Mouse (Mus musculus) hindbrain, embryonic 12.5 days (tissue): Measurements from ENCODE around the gene Fam169b. TPM values are rescaled to one million over a fixed set of nuclear protein-coding genes. Genes with fewer than 3 reads are reported as not detected.

Experiments
- ATAC-seq: fragments of 200-750 bp; cut with Nextera tagmentation; 2 replicates; pipeline ENCODE4 v1.8.0; 2017; ENCODE audit warnings: moderate TSS enrichment; ENCODE audit not compliant: low FRiP score
- H3K27ac ChIP-seq: fragments of 300-500 bp; sonication (generic); 2 replicates; pipeline ENCODE4 v1.5.1; 2016; ENCODE audit warnings: mild to moderate bottlenecking
- H3K27me3 ChIP-seq: fragments of 300-500 bp; sonication (generic); 2 replicates; pipeline ENCODE4 v1.6.1; 2016; ENCODE audit warnings: mild to moderate bottlenecking
- H3K36me3 ChIP-seq: fragments of 300-500 bp; sonication (generic); 2 replicates; pipeline ENCODE4 v1.6.1; 2016; ENCODE audit warnings: mild to moderate bottlenecking
- H3K4me1 ChIP-seq: fragments of 300-500 bp; sonication (generic); 2 replicates; pipeline ENCODE4 v1.6.1; 2016
- H3K4me2 ChIP-seq: fragments of 300-500 bp; sonication (generic); replicated peaks from 2 replicates; pipeline ENCODE4 v1.6.1; 2016; ENCODE audit warnings: mild to moderate bottlenecking
- H3K4me3 ChIP-seq: fragments of 300-500 bp; sonication (generic); 2 replicates; pipeline ENCODE4 v1.5.1; 2016; ENCODE audit warnings: mild to moderate bottlenecking
- H3K9ac ChIP-seq: fragments of 300-500 bp; sonication (generic); 2 replicates; pipeline ENCODE4 v1.6.1; 2016; ENCODE audit warnings: mild to moderate bottlenecking, moderate library complexity
- H3K9me3 ChIP-seq: fragments of 300-500 bp; sonication (generic); replicated peaks from 2 replicates; pipeline ENCODE4 v1.6.1; 2016; ENCODE audit warnings: mild to moderate bottlenecking
- WGBS: fragments of 180-500 bp; shearing (Covaris S2); methylation state at CpG from one replicate; pipeline ENCODE4 v1.1.7; 2016; 5-methylcytosine and 5-hydroxymethylcytosine counted together
- polyA plus RNA-seq: library from polyadenylated mRNA; unstranded; fragments of >200 nt; fragmentation: Nextera tagmentation; extraction: Ambion mirVana; gene quantifications from 2 replicates; pipeline ENCODE4 v1.2.1, GENCODE M21; 2016

Fam169b gene
- polyA plus RNA-seq, 1 experiment from 2014 or later: 0.34 TPM

DNA sequence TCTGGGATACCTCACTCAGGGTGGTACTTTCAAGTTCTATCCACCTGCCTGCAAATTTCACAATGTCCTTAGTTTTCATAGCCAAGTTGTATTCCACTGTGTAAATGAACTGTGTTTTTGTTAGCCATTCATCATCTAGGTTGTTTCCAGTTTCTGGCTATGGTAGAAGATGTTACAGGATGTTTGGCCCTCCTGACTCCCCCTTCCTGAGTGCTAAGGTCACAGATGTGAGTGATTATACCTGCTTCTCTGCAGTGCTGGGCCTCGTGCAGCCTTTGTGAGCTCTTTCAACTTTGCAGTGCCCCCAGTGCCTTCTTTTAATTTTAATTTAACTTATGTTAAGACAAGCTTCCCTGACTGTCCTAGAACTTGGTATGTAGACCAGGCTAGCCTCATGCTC lies 18.0 kb downstream of the Fam169b start:
- Histone ChIP-seq H3K36me3 (no peaks in the 10 kb centered on the region), H3K27ac (no peak overlapping the region), H3K9me3 (no peaks in the 10 kb centered on the region), H3K4me1 (no peaks in the 10 kb centered on the region), H3K27me3 (no peaks in the 10 kb centered on the region), H3K9ac (no peak overlapping the region), H3K4me2 (no peak overlapping the region), H3K4me3 (no peak overlapping the region)
- 53% methylated on average over 1 of the region's 1 CpGs for WGBS
- no peak for ATAC-seq

DNA sequence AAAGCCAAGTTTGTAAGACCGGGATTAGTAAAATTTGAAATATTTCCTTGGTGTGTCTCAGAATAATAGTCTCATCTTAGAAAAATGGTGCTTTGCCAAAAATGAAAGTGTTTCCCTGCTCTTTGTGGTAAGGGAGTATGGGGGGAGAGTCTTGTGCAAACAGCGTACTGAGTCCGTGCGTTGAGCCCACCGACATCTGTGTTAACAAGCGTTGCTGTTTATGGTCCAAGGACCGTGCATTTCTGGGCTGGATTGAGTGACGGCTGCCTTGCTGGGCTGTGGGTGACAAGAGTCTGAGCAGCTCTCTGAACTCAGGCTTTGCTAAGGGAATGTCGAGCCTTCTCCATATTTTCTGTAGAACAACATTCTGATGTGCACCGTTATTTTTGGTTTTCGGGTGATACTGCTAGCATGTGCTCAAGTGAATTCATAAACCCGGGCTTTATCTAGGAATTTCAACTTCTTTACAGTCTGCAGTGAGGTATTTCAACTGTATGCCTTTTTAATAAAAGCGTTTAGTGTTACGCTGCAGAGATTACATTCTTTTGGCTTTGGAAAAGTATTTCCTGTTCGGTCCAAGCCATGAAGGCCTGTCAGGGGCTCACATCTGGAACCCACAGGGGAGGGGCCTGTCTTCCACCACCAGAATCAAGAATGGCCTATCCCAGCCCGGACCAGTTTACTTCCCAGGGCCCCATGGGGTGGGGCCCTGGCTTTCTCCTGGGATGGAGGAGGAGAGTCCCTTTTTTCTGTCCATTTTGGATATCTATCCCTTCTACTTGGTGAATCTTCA lies 20.6 kb downstream of the Fam169b start:
- no peak overlapping the region for H3K9ac ChIP-seq
- no peaks in the 10 kb centered on the region for H3K36me3 ChIP-seq
- H3K4me3 ChIP-seq: no peak overlapping the region
- no peaks in the 10 kb centered on the region for H3K9me3 ChIP-seq
- no peaks in the 10 kb centered on the region for H3K27me3 ChIP-seq
- WGBS: 63% methylated on average over 16 of the region's 16 CpGs
- no peak overlapping the region for H3K27ac ChIP-seq
- H3K4me2 ChIP-seq: no peak overlapping the region
- no peak for ATAC-seq
- no peaks in the 10 kb centered on the region for H3K4me1 ChIP-seq

DNA sequence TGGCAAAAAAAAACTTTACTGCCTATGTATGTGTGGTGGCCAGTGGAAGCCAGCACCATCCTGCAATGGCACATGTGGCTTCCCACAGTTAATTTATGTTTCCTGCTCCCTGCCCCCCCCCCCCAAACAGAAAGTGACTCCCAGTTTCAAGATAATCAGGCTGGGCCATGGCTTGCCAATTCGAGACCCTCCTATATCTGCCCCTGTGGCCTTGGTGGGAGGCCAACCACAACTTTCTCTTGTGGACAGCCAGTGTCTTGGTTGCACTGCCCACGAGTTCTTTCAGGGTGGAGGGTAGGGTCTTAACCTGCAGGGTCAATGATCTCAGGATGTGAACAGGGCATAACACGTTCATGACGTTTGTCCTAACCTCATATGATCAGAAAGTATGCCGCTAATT lies 22.8 kb downstream of the Fam169b start:
- no peaks in the 10 kb centered on the region for H3K4me1 ChIP-seq
- 94% methylated on average over 5 of the region's 5 CpGs for WGBS
- H3K4me2 ChIP-seq: no peak overlapping the region

DNA sequence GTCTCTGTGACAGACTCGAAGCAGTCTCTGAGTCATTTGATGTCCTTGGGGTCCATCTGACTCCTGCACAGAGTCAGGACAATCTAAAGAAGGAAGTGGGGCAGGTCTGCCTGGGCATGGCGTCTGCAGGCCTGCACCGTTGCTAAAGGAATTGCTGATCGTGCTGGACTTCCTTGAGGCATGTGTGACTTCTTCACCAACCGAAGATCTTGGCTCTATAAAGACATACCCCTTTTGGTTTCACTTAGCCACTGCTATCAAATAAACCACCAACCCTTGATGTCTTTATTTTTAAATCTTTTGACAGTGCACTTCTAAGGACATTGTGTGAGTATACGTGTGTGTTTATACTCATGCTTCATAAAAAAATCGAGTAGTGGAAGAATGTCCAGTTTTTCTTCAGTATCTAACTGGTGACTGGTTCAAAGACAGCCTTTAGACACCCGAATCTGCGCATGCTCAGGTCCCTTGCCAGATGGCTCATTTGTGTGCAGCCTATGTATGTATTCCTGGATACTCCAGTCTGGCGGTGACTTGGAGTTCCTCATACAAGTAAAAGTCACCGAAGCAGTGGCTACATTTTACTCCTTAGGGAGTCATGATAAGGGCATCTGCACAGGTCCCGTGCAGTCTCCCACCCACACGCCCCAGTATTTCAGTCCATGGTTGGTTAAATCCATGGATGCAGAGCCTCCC lies 24.9 kb downstream of the Fam169b start:
- H3K9me3 ChIP-seq: no peaks in the 10 kb centered on the region
- H3K9ac ChIP-seq: no peak overlapping the region
- 0 out of 2 replicates have a peak, but pooled peaks cover 5% of the 10 kb centered on the region for H3K4me1 ChIP-seq
- 86% methylated on average over 13 of the region's 13 CpGs for WGBS
- no peak overlapping the region for H3K4me3 ChIP-seq
- ATAC-seq: no peak
- H3K27me3 ChIP-seq: no peaks in the 10 kb centered on the region
- H3K36me3 ChIP-seq: no peaks in the 10 kb centered on the region
- H3K4me2 ChIP-seq: no peak overlapping the region
- no peak overlapping the region for H3K27ac ChIP-seq

More for the DNA sequence above, 22.8 kb downstream of the Fam169b start:
- Histone ChIP-seq H3K27ac (no peak overlapping the region), H3K27me3 (no peaks in the 10 kb centered on the region), H3K36me3 (no peaks in the 10 kb centered on the region), H3K9ac (no peak overlapping the region), H3K9me3 (no peaks in the 10 kb centered on the region), H3K4me3 (no peak overlapping the region)
- ATAC-seq: no peak

DNA sequence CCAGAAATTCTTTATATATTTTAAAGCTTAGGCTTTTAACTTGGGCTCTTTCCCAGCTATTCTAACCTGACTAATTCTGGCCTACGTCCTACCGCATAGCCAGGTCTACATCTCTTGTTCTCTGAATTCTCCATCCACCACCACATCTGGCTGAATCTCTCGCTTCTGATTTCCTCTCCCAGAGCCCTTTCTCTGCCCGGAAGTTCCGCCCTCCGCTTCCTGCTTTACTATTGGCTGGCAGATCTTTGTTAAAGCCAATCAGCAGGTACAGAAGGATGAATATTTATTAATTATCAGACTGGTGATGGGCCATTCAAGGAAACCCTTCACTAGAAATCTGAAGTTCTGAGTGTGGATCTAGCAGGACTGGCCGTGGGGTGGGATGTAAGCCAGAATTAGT lies 27.5 kb downstream of the Fam169b start:
- no peaks in the 10 kb centered on the region for H3K36me3 ChIP-seq
- H3K9ac ChIP-seq: no peak overlapping the region
- no peak overlapping the region for H3K4me3 ChIP-seq
- no peaks in the 10 kb centered on the region for H3K9me3 ChIP-seq
- no peak overlapping the region for H3K4me2 ChIP-seq
- ATAC-seq: no peak
- no peaks in the 10 kb centered on the region for H3K27me3 ChIP-seq
- WGBS: 83% methylated on average over 7 of the region's 7 CpGs
- H3K4me1 ChIP-seq: 0 out of 2 replicates have a peak, but pooled peaks cover 5% of the 10 kb centered on the region
- no peak overlapping the region for H3K27ac ChIP-seq

DNA sequence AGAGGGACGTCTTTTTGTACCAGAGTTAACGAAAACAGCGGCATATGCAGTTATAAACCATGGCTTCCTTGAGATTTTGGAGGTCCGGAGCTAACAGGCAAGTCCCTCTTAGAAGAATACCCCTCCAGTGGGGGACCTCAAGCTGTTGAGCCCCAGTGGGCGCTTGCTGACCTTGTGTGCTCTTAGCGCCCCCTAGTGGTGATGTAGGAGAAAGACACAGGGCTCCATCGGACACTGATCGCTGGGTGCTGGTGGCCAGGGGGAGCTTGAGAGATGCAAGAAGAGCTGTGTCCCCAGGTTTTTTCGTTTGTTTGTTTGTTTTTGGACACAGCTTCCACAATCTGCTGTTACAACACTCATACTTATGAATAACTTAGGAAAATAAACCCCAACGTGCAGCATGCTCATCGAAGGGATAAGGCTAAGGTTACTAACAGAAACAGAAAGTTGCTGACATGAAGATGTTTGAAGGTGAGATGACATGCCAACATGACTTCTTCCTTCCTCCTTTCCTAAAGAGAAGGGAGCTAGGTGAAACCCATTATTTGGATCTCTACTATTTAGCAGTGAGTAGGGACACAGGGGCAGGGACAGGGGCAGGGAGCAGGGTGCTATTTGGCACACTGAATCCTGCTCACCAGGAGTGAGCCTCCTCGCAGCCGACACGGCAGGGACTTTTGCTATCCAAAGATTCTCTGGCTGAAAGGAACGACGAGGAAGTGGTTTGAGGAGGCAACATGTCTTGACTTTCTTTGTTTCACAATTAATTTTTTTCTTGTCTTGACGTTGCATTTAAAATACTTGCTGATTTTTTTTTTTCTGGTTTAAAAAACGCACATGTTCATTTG lies 29.2 kb downstream of the Fam169b start:
- Histone ChIP-seq H3K4me1 (0 out of 2 replicates have a peak, but pooled peaks cover 5% of the 10 kb centered on the region), H3K27me3 (no peaks in the 10 kb centered on the region), H3K9me3 (no peaks in the 10 kb centered on the region), H3K27ac (no peak overlapping the region), H3K36me3 (no peaks in the 10 kb centered on the region), H3K4me2 (peak overlapping the region; percentile 11; the same call in 1 of the 2 replicates), H3K9ac (no peak overlapping the region), H3K4me3 (no peak overlapping the region)
- 30% methylated on average over 18 of the region's 18 CpGs for WGBS
- peak; percentile 86 for ATAC-seq

DNA sequence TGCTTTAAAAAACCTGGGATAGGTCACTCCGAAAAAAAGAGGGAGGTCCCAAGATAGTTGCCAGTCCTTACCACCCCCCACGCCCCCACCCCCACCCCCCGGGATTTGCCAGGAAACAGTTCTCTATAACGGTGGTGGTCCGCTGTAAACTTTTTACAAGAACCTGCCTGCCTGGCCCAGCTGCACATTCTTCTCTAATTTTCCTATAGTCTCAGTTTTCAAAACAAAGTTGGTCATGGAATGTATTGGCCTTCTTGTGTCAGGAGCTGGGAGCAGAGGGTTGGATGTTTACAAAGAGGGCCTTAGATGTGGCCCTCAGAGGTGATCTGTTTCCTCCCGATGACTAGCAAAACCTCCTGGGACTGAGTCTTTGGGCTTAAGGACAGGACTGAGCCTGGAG lies 30.0 kb downstream of the Fam169b start:
- H3K27me3 ChIP-seq: no peaks in the 10 kb centered on the region
- ATAC-seq: no peak

DNA sequence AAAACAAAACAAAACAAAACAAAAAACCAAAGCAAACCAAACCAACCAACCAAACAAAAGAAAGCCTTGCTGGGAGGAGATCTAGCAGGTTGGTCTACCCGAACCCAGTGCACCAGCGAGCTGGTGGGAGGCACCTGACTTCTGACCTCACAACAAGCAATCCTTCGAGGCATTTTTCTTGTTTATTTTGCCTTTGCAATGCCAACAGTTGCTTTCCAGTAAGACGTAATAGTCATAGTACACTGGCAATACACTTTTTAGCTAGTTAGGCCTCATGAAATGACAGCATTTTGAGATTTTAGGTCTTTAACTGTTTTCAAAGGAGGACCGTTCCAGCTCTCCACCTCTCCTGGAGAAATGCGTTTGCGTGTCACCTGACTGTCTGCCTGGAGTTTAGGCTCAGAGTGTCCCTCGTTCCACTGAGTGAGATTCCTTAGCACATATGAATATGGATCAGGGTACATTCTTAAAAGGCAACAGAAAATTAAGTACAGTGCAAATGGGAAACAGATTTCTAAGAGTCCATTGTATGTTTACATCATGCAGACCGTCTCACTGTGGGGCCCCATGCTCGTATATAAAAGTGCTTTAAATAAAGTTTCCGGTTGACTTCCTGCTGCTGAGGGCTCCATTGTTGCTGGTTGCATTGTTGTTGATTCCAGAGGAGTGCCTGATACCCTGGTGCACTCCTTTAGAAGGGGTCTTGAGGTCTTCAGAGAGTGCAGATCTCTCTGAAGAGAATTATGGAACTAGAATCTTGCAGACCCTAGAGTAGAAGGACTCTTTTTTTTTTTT lies 32.3 kb downstream of the Fam169b start:
- H3K9ac ChIP-seq: no peak overlapping the region
- 45% methylated on average over 11 of the region's 11 CpGs for WGBS
- no peaks in the 10 kb centered on the region for H3K36me3 ChIP-seq
- no peak overlapping the region for H3K4me3 ChIP-seq
- no peaks in the 10 kb centered on the region for H3K27me3 ChIP-seq
- H3K27ac ChIP-seq: no peak overlapping the region
- ATAC-seq: no peak
- no peaks in the 10 kb centered on the region for H3K9me3 ChIP-seq
- no peak overlapping the region for H3K4me2 ChIP-seq
- 0 out of 2 replicates have a peak, but pooled peaks cover 5% of the 10 kb centered on the region for H3K4me1 ChIP-seq

More for the DNA sequence above, 30.0 kb downstream of the Fam169b start:
- Histone ChIP-seq H3K36me3 (no peaks in the 10 kb centered on the region), H3K4me3 (no peak overlapping the region), H3K9me3 (no peaks in the 10 kb centered on the region), H3K4me1 (0 out of 2 replicates have a peak, but pooled peaks cover 5% of the 10 kb centered on the region), H3K4me2 (no peak overlapping the region), H3K9ac (no peak overlapping the region), H3K27ac (no peak overlapping the region)
- WGBS: 55% methylated on average over 6 of the region's 6 CpGs

DNA sequence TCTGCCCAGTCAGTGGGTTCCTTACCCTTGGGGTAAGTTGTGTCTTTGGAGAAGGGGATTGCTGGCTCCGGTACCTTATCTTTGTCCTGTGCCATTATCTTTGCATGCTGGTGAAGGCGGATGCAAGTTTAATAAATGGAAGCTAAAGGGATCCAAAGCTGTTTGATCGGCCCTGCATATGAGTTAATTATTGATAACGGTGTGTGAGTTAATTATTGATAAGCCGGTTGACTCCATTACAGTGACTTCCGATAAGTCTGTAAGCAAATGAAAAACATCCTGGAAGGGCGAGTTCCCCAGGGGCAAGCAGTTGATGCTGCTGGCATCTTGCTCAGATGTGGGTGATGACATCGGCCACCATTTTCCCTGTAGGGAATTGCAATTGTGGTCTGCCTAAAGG lies 33.1 kb downstream of the Fam169b start:
- Histone ChIP-seq H3K9me3 (no peaks in the 10 kb centered on the region), H3K9ac (no peak overlapping the region), H3K36me3 (no peaks in the 10 kb centered on the region), H3K4me2 (no peak overlapping the region), H3K4me3 (no peak overlapping the region), H3K4me1 (0 out of 2 replicates have a peak, but pooled peaks cover 5% of the 10 kb centered on the region), H3K27ac (no peak overlapping the region), H3K27me3 (no peaks in the 10 kb centered on the region)
- WGBS: 89% methylated on average over 8 of the region's 8 CpGs
- ATAC-seq: no peak

DNA sequence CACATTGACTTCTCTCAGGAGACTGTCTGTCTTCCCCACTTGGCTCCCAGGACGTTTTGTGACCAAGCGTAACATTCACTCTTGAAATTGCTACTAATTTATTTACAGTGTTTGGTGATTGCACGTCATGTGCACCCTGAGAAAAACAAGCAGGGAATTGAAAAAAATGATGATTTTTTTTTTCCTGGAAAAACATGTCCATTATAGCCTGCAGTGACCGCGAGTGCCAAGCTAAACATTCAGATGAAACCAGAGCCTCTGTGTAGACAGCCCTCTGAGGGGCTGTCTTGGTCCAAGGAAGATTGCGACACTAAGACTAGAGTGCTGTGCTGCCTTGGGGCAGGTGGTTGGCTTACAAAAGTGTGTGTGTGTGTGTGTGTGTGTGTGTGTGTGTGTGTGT lies 37.8 kb downstream of the Fam169b start:
- 82% methylated on average over 6 of the region's 6 CpGs for WGBS

DNA sequence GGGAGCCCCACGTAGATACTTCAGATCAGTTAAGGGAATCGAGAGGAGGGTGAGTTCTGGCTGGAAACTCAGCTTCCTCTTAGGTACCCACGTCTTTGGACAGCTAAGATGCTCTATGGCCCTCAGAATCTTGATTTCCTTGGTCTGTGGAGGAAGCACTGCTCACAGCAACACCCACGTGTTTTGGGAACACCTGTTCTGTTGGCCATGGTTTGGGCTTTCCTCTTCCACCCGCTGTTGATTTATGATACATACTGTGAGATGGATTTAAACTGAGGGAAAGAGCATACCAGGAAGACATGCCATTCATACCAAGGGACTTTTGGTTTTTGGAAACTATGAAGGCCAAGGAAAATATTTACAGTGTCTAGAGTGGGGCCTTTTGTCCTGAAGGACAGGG lies 38.8 kb downstream of the Fam169b start:
- WGBS: 86% methylated on average over 5 of the region's 5 CpGs
- no peaks in the 10 kb centered on the region for H3K27me3 ChIP-seq
- ATAC-seq: no peak
- no peak overlapping the region for H3K9ac ChIP-seq
- no peaks in the 10 kb centered on the region for H3K36me3 ChIP-seq
- H3K9me3 ChIP-seq: no peaks in the 10 kb centered on the region
- H3K4me2 ChIP-seq: no peak overlapping the region
- H3K27ac ChIP-seq: no peak overlapping the region
- 0 out of 2 replicates have a peak, but pooled peaks cover 4% of the 10 kb centered on the region for H3K4me1 ChIP-seq
- no peak overlapping the region for H3K4me3 ChIP-seq

More for the DNA sequence above, 37.8 kb downstream of the Fam169b start:
- H3K4me3 ChIP-seq: no peak overlapping the region
- no peaks in the 10 kb centered on the region for H3K9me3 ChIP-seq
- no peak overlapping the region for H3K9ac ChIP-seq
- H3K4me2 ChIP-seq: no peak overlapping the region
- H3K27ac ChIP-seq: no peak overlapping the region
- no peak for ATAC-seq
- H3K27me3 ChIP-seq: no peaks in the 10 kb centered on the region
- 0 out of 2 replicates have a peak, but pooled peaks cover 4% of the 10 kb centered on the region for H3K4me1 ChIP-seq
- no peaks in the 10 kb centered on the region for H3K36me3 ChIP-seq
